Mouse (Mus musculus) right cerebral cortex, postnatal 14 days (tissue): ENCODE measurements around the gene Arglu1.

Experiments
- DNase-seq: peaks from one replicate; pipeline ENCODE4 v3.0.0; 2022

The Arglu1 gene

GRCm38 (mm10) chr8:8657692-8658355 is 32.5 kb downstream of the Arglu1 start:
- no peak for DNase-seq

- no peak for DNase-seq
These were observed 33.5 kb downstream of the Arglu1 start for GRCm38 (mm10) chr8:8656578-8657441.

- DNase-seq, result no peak
These were observed 34.7 kb downstream of the Arglu1 start for GRCm38 (mm10) chr8:8655346-8656340.

- DNase-seq, result no peak
These were observed 36.3 kb downstream of the Arglu1 start for GRCm38 (mm10) chr8:8653906-8654489.

- DNase-seq, result no peak
These were observed 37.0 kb downstream of the Arglu1 start for GRCm38 (mm10) chr8:8653343-8653742.

- DNase-seq, result no peak
These were observed 37.9 kb downstream of the Arglu1 start for GRCm38 (mm10) chr8:8652388-8652787.

- DNase-seq, result peak; percentile 78
These were observed 40.4 kb downstream of the Arglu1 start for GRCm38 (mm10) chr8:8649944-8650343.

- no peak for DNase-seq
These were observed 40.8 kb downstream of the Arglu1 start for GRCm38 (mm10) chr8:8649536-8649935.

- no peak for DNase-seq
These were observed 41.6 kb downstream of the Arglu1 start for GRCm38 (mm10) chr8:8648686-8649085.

GRCm38 (mm10) chr8:8647824-8648223 is 42.5 kb downstream of the Arglu1 start:
- DNase-seq, result no peak

- DNase-seq, result no peak
These were observed 43.0 kb downstream of the Arglu1 start for GRCm38 (mm10) chr8:8647319-8647718.

- DNase-seq, result no peak
These were observed 46.0 kb downstream of the Arglu1 start for GRCm38 (mm10) chr8:8644160-8644915.

GRCm38 (mm10) chr8:8640264-8640588 is 50.1 kb downstream of the Arglu1 start:
- no peak for DNase-seq

- DNase-seq, result no peak
These were observed 50.6 kb downstream of the Arglu1 start for GRCm38 (mm10) chr8:8639569-8640263.

GRCm38 (mm10) chr8:8631394-8631793 is 58.9 kb downstream of the Arglu1 start:
- DNase-seq, result no peak

- DNase-seq, result no peak
These were observed 66.3 kb downstream of the Arglu1 start for GRCm38 (mm10) chr8:8624017-8624416.

- no peak for DNase-seq
These were observed 66.8 kb downstream of the Arglu1 start for GRCm38 (mm10) chr8:8623486-8623885.

- DNase-seq, result no peak
These were observed 67.8 kb downstream of the Arglu1 start for GRCm38 (mm10) chr8:8622476-8622875.

- no peak for DNase-seq
These were observed 68.3 kb downstream of the Arglu1 start for GRCm38 (mm10) chr8:8622031-8622430.

- DNase-seq, result peak; percentile 22
These were observed 68.9 kb downstream of the Arglu1 start for GRCm38 (mm10) chr8:8621236-8621917.

- DNase-seq, result peak; percentile 52
These were observed 69.8 kb downstream of the Arglu1 start for GRCm38 (mm10) chr8:8620536-8620935.
